Mouse (Mus musculus) A20 (cell line): ENCODE measurements around the gene Borcs7.

Source experiments
- DNase-seq: peaks from one replicate; pipeline ENCODE4 v3.0.0-alpha.2; 2011; ENCODE audit warnings: low read depth, low spot score

Borcs7 gene

DNA sequence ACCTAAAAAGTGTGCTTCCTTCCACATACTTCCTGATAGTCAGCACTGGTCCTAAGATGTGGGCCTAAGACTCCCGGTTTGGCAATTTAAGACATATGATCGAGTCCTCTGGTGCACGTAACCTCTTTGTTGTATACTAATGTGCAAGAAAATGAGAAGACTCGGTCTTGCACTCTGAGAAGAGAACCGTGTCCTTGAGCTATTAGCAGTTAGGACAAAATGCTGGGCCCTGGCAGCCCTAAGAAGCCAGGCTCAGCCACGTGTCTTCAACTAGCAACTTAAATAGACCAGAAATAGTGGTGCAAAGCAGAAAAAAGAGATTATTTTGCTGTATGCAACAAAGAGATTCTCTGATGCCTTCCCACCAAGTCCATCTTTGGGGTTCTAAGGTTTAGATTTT, 26.9 kb upstream of the Borcs7 start:
- DNase-seq, result no peak

- no peak for DNase-seq
Measured at GRCm38 (mm10) chr19:46665474-46665873, 24.2 kb upstream of the Borcs7 start.

- no peak for DNase-seq
Measured at GRCm38 (mm10) chr19:46667300-46667699, 22.4 kb upstream of the Borcs7 start.

DNA sequence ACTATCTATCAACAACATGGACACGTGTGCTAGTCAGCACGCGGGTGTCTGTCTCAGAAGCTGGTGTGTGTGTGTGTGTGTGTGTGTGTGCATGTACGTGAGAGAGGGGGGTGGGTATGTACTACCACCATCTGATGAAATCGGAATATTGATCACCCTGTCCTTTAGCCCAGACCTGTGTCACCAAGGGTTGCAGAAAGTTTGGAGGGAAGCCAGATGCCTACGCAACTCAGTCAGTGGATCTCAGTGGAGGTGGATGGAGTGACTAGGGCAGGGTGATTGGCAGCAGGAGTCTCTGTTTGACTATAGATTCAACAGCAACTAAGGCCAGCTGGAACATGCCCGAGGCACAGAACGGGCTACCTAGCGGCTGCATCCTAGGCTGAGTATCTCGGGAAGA, 21.4 kb upstream of the Borcs7 start:
- DNase-seq, result no peak

- no peak for DNase-seq
Measured at GRCm38 (mm10) chr19:46669802-46670201, 19.9 kb upstream of the Borcs7 start.

DNA sequence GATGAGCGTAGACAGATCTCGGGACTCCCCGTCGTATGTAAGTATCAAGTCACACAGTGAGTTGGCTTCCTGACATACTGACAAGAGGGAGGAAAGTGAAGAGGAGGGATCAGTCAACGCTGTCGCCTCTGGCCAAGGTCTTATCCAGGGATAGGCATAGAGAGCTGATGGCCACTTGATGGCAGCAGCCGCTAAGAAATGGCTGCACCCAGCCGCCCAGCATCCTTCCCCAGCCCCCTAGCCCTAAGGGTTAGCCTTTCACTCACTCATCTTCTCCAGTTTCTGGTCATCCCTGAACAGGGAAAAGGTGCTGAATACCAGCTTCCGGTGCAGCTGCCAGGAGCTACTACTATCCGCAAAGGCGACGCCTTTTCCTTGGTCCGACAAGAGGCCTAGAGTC, 19.0 kb upstream of the Borcs7 start:
- DNase-seq, result peak; percentile 66

DNA sequence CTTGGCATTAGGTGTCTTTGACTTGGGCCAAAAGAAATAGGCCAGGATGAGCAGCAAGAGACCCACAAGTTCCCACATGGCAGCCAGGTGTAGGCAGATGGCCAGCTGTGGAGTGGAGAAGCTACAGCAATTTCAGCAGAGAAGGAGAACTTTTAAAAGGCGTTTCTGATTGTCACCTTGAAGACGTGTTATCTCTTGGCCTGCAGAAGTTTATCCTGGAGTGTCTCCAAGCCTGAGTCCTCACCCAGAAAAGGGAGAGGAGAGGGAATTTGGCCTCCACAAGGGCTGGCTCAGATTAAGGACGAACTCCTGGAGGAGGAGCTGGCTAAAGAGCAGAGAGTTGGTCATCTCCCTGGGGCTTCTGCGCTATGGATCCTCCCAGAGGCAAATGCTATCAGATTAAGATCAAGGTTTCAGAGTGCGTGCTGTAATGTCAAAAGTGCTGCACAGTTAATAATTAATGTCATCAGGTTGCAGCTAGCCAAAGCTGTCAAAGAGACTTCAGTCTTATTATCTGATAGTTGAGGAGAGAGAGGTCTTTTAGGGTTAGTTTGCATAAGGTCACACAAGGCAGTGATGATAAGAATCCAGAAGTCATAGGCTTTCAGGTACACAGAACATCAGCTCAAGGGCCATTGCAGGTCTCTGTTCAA, 16.8 kb upstream of the Borcs7 start, which contains the start of gene Cyp17a1:
Cyp17a1 (minus strand) TSS at position 407 of the 653 bp plus-strand sequence.
- DNase-seq, result no peak

DNA sequence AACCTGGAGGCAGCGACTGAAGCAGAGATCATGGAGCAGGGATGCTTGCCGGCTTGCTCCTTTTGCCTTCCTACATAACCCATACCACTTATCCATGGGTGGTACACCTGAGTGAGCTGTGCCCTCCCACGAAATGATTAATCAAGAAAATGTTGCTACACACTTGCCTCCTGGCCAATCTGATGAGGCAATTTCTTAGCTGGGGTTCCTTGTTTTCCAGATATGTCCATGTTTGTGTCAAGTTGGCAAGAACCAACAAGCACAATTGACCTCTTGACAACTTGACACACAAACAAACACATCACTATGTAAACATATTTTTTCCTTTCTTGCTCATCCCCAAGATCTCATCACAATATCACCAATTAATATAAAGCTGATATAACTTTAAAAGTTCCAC, 14.1 kb upstream of the Borcs7 start:
- no peak for DNase-seq

- no peak for DNase-seq
Measured at GRCm38 (mm10) chr19:46679720-46680383, 9.9 kb upstream of the Borcs7 start.

DNA sequence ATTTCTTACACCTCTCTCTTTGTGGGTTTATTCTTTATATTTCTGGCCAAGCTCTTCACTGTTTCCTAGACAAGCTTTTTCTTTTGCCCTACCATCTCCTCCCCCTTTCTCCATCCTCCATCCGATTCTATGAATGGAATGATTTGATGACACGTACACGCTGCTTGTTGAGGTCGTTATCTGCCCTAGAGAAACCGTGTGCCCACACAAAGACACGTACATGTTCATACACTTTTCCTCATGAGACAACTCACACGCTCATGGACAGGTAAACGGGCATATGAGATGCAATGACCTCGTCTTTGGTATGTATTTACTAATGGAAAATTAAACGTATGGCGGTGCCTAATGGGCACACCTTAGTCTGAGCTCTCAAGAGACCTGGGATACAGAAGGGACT, 681 bp downstream of the Borcs7 start:
- no peak for DNase-seq

GRCm38 (mm10) chr19:46691078-46691477, 1.4 kb downstream of the Borcs7 start:
- no peak for DNase-seq

GRCm38 (mm10) chr19:46693146-46693545, 3.4 kb downstream of the Borcs7 start:
- no peak for DNase-seq

GRCm38 (mm10) chr19:46696482-46696881, 6.8 kb downstream of the Borcs7 start:
- no peak for DNase-seq

DNA sequence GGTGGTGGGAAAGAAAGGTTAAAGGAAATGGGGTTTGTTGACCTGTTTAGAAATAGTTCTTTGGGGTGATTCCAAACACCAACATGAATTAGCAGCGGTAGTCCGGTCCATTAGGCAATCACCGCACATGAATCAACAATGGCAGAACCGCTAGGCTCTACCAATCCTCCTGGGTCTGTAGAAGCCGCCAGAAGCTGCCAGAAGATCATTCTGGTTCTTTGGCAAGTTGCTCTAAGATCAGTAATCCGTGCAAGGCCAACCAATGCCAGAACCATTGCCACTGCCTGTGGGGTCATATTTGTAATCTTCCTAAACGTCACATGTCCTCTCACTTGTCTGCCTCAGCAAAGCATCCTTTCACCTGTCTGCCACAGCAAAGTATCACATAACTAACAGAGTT, 7.2 kb downstream of the Borcs7 start:
- no peak for DNase-seq

DNA sequence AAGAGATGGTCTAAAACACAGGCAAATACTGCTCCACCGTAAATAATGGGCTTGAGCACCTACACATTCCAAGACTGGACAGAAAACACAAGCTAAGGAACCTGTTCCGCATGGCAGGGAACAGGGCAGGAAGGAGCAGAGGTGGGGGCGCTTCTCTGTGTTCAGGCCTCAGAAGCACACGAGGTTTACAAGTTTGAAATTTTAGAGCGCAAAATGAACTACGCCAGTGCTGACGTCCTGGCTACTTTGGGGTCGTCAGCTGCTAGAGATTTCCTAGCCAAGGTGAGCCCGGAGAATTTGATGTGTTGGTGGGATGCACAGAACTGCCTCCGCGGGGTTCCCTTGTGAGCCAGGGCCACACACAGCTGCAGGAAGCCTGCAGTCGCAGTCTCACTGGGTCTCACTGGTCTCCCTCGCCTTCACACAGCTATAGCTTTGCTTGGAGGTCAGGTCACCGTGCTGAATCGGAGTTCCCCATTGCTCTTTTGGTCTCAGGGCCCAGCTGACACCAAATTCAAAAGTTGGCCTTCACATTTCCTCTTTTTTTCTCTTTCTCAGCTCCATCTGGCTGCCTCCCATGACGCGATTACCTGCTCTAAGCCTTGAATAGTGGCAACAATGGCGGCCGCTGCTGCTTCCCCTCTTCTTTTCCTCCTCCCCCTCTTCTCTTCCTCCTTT, 8.3 kb downstream of the Borcs7 start:
- DNase-seq, result peak; percentile 89

- peak; percentile 82 for DNase-seq
Measured at GRCm38 (mm10) chr19:46699011-46699481, 9.3 kb downstream of the Borcs7 start.

DNA sequence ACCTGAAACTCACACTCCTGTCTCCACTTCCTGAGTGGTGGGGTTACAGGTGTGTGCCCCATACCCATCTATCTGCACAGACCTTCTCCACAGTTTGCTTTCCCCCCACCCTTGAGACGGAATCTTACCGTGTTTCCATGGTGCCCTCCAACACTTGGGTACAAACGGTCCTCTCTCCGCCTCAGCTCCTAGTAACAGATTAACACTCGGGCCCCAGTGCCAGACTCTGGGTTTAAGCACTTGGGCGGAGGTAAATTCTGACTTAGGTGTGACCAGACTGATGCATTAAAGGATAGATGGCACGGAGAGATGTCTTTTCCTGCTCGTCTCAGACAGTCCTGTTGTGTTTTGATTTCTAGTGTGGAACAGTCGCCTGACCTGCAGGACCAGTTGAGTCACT, 11.4 kb downstream of the Borcs7 start:
- no peak for DNase-seq

DNA sequence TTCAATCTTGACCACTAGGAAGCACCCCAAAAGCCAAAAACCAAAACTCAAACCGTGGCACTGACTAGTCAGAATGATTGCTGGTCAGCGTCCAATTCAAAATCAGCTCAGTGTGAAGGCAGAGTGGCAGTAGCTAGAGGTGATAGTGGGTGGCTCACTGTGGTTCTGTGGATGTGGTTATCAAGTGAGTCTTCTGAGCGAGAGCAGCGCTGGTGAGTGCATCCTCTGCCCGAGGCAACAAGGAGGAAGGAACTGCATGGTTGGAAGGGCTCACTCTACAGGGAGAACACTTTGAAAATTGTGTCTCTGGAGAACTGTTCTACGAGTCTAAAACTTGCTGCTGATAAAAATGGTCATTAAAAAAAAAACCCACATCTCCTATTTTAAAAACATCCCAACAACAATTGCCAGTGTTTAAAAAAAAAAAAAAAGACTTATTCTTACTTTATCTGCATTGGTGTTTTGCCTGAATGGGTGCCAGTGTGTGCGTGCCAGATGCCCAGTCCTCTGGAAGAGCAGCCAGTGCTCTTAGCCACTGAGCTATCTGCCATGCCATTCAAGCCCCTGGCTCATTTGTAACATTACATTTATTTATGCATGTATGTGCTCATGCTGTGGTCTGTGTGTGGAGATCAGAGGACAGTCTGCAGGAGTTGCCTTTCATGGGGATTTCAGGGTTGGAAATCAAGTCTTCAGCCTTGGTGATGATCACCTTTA, 16.2 kb downstream of the Borcs7 start:
- no peak for DNase-seq

- DNase-seq, result no peak
Measured at GRCm38 (mm10) chr19:46706540-46707295, 17.0 kb downstream of the Borcs7 start.

- DNase-seq, result no peak
Measured at GRCm38 (mm10) chr19:46707296-46708151, 17.8 kb downstream of the Borcs7 start, which contains the start of gene As3mt. TSS of gene As3mt (plus strand) at chr19:46707458.
